Mouse (Mus musculus): ENCODE measurements around the gene Nrn1l. TPM values are rescaled to one million over a fixed set of nuclear protein-coding genes. Genes with fewer than 3 reads are reported as not detected.

Gene Nrn1l
- total and polyA plus RNA-seq, 2 experiments from 2014 or later = 1.9 to 3.3 TPM

DNA sequence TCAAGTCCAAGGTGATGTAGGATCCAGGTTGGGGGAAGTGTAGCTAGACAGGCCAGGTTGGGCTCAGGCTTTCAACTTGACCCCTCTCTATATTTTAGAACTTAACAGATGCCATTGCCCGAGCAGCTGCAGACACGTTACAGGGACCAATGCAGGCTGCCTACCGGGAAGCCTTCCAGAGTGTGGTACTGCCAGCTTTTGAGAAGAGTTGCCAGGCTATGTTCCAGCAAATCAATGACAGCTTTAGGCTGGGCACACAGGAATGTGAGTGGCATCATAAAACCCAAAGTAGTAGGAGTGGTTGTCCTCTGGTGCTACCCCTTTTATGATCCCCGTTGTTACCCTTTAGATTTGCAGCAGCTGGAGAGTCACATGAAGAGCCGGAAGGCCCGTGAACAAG lies 2.5 kb upstream of the Nrn1l start:
- WGBS = 72% methylated on average over 6 of the region's 6 CpGs
- H3K36me3 ChIP-seq (ENCODE audit: insufficient read depth, low read length) = peaks cover 60% of the 10 kb centered on the region
- no peak overlapping the region for H3K27ac ChIP-seq
- ATAC-seq (no peak), DNase-seq (ENCODE audit: low spot score) (no peak)
- no peak overlapping the region for H3K4me3 ChIP-seq (ENCODE audit: low read length)
- no peak overlapping the region for H3K4me2 ChIP-seq (ENCODE audit: low read depth, low read length)
- no peak for TF ChIP-seq CTCF (IDR thresholded peaks at IDR 0.05; ENCODE audit: low read depth)
- H3K27me3 ChIP-seq (ENCODE audit: insufficient read depth, low read length) = no peaks in the 10 kb centered on the region
- H3K4me1 ChIP-seq (ENCODE audit: insufficient read depth, low read length) = no peaks in the 10 kb centered on the region
- no peaks in the 10 kb centered on the region for H3K9me3 ChIP-seq (ENCODE audit: low read length)
- H3K9ac ChIP-seq (replicated peaks; ENCODE audit: low read length) = no peak overlapping the region

DNA sequence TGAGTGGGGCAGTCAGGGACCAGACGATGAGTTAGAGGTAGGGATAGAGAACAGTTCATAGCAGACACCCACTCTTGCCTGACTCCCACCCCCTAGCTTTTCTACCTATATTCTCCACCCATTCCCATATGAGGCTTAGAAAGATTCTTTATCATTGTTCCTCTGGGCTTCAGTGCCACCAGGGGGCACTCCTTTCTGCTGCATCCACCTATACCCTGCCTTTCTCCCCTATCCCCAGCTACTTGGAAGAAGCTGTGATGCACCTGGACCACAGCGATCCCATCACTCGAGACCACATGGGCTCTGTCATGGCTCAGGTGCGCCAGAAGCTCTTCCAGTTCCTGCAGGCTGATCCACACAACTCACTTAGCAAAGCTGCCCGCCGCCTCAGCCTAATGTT lies 935 bp upstream of the Nrn1l start:
- Histone ChIP-seq H3K27ac (no peak overlapping the region), H3K4me3 (ENCODE audit: low read length) (no peak overlapping the region), H3K4me1 (ENCODE audit: insufficient read depth, low read length) (no peaks in the 10 kb centered on the region), H3K9ac (replicated peaks; ENCODE audit: low read length) (no peak overlapping the region), H3K9me3 (ENCODE audit: low read length) (no peaks in the 10 kb centered on the region), H3K27me3 (ENCODE audit: insufficient read depth, low read length) (no peaks in the 10 kb centered on the region), H3K4me2 (ENCODE audit: low read depth, low read length) (no peak overlapping the region), H3K36me3 (ENCODE audit: insufficient read depth, low read length) (peaks cover 45% of the 10 kb centered on the region)
- DNase-seq (ENCODE audit: low spot score) (peak; percentile 26), ATAC-seq (peak; percentile 31; the same call in 1 of the 2 replicates)
- peak; percentile 64 for TF ChIP-seq CTCF (IDR thresholded peaks at IDR 0.05; ENCODE audit: low read depth)
- 80% methylated on average over 6 of the region's 6 CpGs for WGBS

GRCm38 (mm10) chr8:105897801-105898480 lies 4.6 kb downstream of the Nrn1l start:
- no peaks in the 10 kb centered on the region for H3K36me3 ChIP-seq (ENCODE audit: insufficient read depth, low read length)
- H3K9me3 ChIP-seq (ENCODE audit: low read length) = no peaks in the 10 kb centered on the region
- H3K27ac ChIP-seq = no peak overlapping the region
- 87% methylated on average over 9 of the region's 9 CpGs for WGBS
- H3K27me3 ChIP-seq (ENCODE audit: insufficient read depth, low read length) = no peaks in the 10 kb centered on the region
- no peak overlapping the region for H3K4me3 ChIP-seq (ENCODE audit: low read length)
- no peak for TF ChIP-seq CTCF (IDR thresholded peaks at IDR 0.05; ENCODE audit: low read depth)
- no peak overlapping the region for H3K4me2 ChIP-seq (ENCODE audit: low read depth, low read length)
- DNase-seq (ENCODE audit: low spot score) (no peak), ATAC-seq (no peak)
- H3K9ac ChIP-seq (replicated peaks; ENCODE audit: low read length) = no peak overlapping the region
- H3K4me1 ChIP-seq (ENCODE audit: insufficient read depth, low read length) = peaks cover 5% of the 10 kb centered on the region

DNA sequence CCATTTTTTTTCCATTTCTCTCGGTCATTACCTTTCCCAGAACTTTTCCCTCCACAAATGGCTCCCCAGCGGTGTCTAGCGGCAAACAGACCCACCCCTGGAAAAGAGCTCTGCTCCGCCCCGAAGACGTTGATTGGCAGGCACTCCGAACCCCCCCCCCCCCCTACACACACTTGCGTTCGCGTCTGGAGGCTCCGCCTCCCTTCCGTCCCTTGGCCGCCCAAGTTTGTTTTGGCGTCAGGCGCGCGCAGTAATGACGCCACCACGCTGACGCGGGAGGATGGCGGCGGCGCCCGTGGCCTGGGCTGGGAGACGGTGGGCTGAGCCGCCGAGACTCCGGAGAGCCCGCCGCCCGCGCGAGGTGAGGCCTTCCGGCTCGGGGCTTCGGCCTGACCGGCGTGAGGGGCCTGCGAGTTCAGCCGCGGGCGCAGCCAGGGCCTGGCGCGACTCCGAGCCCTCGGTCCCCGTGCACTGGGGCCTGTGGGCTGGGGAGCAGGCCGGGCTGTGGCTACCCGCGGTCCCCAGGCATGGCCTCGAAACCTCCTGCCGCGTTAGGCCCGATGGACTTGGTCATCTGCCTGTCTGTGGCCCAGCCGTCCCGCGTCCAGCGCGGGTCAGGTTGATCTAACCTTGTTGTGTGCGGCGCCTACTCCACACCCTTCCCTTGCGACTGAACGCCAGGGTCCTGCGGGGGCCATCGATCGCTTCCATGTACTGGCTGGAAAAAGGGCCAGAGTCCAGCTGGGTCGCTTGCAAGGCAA lies 7.0 kb downstream of the Nrn1l start, which contains the start of gene Pskh1:
Gene Pskh1, plus strand, starts transcription at position 262 of the 761 bp plus-strand sequence.
- Histone ChIP-seq H3K4me2 (ENCODE audit: low read depth, low read length) (peak within 1 kb of the TSS; percentile 84), H3K4me3 (ENCODE audit: low read length) (peak within 1 kb of the TSS; percentile 70), H3K27ac (peak within 1 kb of the TSS; percentile 87), H3K36me3 (ENCODE audit: insufficient read depth, low read length) (no peaks in the 10 kb centered on the region), H3K4me1 (ENCODE audit: insufficient read depth, low read length) (peaks cover 5% of the 10 kb centered on the region), H3K9ac (replicated peaks; ENCODE audit: low read length) (peak within 1 kb of the TSS; percentile 96), H3K27me3 (ENCODE audit: insufficient read depth, low read length) (no peaks in the 10 kb centered on the region), H3K9me3 (ENCODE audit: low read length) (no peaks in the 10 kb centered on the region)
- peak; percentile 97 for DNase-seq (ENCODE audit: low spot score)
- under 1% methylated on average over 64 of the region's 68 CpGs for WGBS
- TF ChIP-seq CTCF (IDR thresholded peaks at IDR 0.05; ENCODE audit: low read depth) = no peak
- peak; percentile 96 for ATAC-seq

DNA sequence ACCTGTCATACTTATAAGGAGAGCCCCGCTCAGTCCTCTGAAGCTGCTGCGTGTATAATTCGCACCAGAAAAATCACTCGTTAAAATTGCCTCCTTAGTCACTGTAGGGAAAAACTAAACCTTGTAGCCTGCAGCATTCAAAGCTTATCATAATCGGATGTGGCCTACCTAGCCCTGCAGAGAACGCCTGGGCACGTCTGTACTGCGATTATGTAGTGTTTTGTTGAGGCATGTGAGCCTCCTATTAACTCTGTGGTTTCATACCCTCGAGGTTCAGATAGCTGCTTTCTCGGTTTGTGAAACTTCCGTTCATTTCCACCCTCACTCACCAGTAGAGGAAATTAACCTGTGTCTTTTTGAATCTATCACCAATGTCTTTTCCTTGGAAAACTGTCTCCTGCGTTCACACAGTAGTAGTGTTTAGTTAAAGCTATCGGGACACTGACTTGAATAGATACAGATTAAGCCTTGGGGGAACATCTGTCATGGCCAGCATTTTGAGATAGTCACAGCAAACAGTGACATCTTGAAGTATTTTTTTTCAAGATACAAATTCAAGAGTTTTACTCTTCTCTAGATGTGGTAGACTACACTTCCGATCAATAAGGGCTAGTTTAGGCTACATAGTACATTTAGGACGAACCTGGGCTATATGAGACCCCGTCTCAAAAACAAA lies 7.7 kb downstream of the Nrn1l start:
- H3K9me3 ChIP-seq (ENCODE audit: low read length) = no peaks in the 10 kb centered on the region
- 36% methylated on average over 16 of the region's 16 CpGs for WGBS
- H3K4me1 ChIP-seq (ENCODE audit: insufficient read depth, low read length) = peaks cover 5% of the 10 kb centered on the region
- peak overlapping the region; percentile 96 for H3K9ac ChIP-seq (replicated peaks; ENCODE audit: low read length)
- no peak for TF ChIP-seq CTCF (IDR thresholded peaks at IDR 0.05; ENCODE audit: low read depth)
- peak overlapping the region; percentile 70 for H3K4me3 ChIP-seq (ENCODE audit: low read length)
- H3K36me3 ChIP-seq (ENCODE audit: insufficient read depth, low read length) = no peaks in the 10 kb centered on the region
- no peaks in the 10 kb centered on the region for H3K27me3 ChIP-seq (ENCODE audit: insufficient read depth, low read length)
- H3K27ac ChIP-seq = peak overlapping the region; percentile 87
- DNase-seq (ENCODE audit: low spot score) = no peak
- ATAC-seq = no peak
- H3K4me2 ChIP-seq (ENCODE audit: low read depth, low read length) = peak overlapping the region; percentile 84

- no peak overlapping the region for H3K4me3 ChIP-seq (ENCODE audit: low read length)
- no peak overlapping the region for H3K4me2 ChIP-seq (ENCODE audit: low read depth, low read length)
- no peak for TF ChIP-seq CTCF (IDR thresholded peaks at IDR 0.05; ENCODE audit: low read depth)
- DNase-seq (ENCODE audit: low spot score) (no peak), ATAC-seq (no peak)
- 89% methylated on average over 3 of the region's 3 CpGs for WGBS
- no peaks in the 10 kb centered on the region for H3K9me3 ChIP-seq (ENCODE audit: low read length)
- H3K9ac ChIP-seq (replicated peaks; ENCODE audit: low read length) = no peak overlapping the region
- H3K27ac ChIP-seq = no peak overlapping the region
- H3K36me3 ChIP-seq (ENCODE audit: insufficient read depth, low read length) = 0 out of 2 replicates have a peak, but pooled peaks cover 3% of the 10 kb centered on the region
- H3K27me3 ChIP-seq (ENCODE audit: insufficient read depth, low read length) = no peaks in the 10 kb centered on the region
- H3K4me1 ChIP-seq (ENCODE audit: insufficient read depth, low read length) = no peaks in the 10 kb centered on the region
These were observed 26.0 kb downstream of the Nrn1l start for GRCm38 (mm10) chr8:105919390-105919789.

All from hindbrain, postnatal 0 days (tissue).